Mouse (Mus musculus) spleen, adult 2 months (tissue): ENCODE results near the gene Commd9.

Experiments
- CTCF ChIP-seq: fragments of 200-500 bp; IDR thresholded peaks from 2 replicates; pipeline ENCODE4 v1.5.1; 2011; ENCODE audit warnings: mild to moderate bottlenecking, inconsistent platforms; ENCODE audit not compliant: insufficient read depth, insufficient read length, insufficient replicate concordance; ENCODE audit errors: extremely low read depth
- POLR2A ChIP-seq: fragments of 200-500 bp; IDR thresholded peaks from 2 replicates; pipeline ENCODE4 v1.6.1; 2011; ENCODE audit warnings: low read depth, low read length, inconsistent platforms

- TF ChIP-seq CTCF: no peak
- no peak for TF ChIP-seq POLR2A
Measured at GRCm38 (mm10) chr2:101881471-101882162, 4.4 kb upstream of the Commd9 start.
